Mouse (Mus musculus): ENCODE results near the gene Dnajb8. TPM values are rescaled to one million over a fixed set of nuclear protein-coding genes. Genes with fewer than 3 reads are reported as not detected.

Gene Dnajb8
- polyA plus RNA-seq, 1 experiment from 2014 or later, result not detected

DNA sequence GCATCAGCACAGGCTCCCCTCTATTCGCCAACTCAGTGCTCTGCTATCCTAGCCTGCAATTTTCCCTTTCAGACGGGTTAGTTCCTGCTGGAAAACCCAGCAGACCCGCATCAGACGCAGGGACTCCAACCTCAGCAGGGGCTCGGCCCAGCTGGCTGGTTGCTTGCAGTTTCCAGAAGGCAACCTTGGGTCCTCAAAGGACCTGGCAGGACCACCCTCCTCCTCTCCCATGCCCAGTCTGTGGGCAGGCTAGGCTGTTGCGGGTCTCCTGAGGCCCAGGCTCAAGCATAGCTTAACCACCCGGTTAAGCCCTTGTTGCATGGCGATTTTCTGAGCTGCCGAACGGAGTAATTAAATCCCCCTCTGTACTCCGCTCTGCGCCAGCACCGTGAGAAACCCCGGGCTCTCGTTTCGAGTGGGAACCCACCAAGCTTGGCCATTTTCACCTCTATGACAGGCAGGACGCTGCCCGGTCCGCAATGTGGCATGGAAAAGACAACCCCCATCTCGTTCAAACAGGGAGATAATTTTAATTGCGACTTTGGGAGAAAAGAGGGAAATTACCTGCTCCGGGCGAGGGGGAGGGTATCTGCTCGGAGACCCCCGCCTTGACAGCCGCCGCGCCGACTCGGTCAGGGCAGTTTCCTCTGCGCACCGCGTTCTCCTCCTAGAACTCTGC is 25.9 kb upstream of the Dnajb8 start:
- no peaks in the 10 kb centered on the region for H3K79me2 ChIP-seq (ENCODE audit: inconsistent target)
- no peaks in the 10 kb centered on the region for H3K36me3 ChIP-seq (ENCODE audit: inconsistent target)
- H3K27ac ChIP-seq, result no peak overlapping the region
- WGBS (ENCODE audit: missing documents), result 29% methylated on average over 31 of the region's 33 CpGs
- H3K4me3 ChIP-seq (ENCODE audit: inconsistent target), result no peak overlapping the region

DNA sequence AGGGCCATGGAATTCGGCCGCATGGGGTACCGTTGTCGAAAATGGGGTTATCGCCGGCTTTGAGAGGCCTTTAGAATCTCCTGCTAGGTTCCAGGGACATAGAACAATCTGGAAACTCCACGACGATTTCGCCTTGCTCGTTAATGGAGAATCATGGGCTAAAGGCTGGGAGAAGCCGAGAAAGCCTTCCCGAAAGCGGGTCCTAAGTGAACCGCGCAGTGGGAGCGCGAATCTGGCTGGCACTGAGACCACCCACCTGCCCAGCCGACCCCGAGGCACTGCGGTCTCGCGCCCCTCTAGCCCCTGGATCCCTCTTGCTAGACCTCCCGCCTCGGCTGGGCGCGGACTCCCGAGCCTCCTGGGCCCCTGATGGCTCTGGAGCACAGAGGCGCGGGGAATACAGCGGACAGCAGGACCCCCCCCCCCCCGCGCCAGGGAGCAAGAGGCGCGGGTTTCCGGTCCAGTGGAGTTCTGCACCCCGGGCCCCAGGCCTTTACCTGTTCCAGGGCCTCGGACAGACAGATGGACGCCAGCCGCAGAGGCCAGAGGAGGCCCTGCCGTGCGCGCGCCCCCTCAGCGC is 25.2 kb upstream of the Dnajb8 start:
- 3% methylated on average over 44 of the region's 44 CpGs for WGBS (ENCODE audit: missing documents)

DNA sequence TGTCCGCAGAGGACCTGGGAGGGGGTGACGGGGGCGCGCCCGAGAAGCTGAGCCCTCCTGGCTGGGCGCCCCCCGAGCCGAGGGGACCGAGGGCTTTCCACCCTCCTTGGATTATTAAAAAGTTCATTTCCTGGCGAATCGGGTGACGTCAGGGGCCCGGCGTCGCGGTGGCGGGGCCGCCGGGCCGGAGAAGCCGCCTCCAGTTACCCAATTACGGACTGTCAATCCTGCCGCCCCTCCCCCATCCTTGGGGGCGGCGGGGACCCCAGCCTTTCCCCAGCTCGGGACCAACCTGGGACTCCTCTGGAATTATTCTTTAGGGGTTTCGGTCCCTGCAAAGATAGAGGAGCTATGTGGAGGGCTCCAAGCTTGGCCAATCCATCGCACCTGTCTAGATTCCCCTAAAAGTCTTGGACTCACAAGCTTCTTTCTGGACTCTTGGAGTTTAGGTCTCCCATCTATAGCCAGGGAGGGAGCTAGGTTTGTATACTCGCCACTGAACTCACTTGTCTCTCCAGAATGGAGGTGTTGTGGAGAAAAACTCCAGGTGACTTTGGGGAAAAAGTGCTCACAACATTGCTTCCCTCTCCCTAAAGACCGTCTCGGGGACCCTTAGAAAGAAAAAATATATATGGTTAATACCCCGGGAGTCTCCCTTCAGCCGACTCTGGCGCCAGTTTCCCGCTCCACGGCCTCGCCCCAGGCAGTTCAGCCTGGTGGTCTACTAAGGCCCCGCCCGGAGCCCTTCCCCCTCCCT is 24.6 kb upstream of the Dnajb8 start:
- H3K79me2 ChIP-seq (ENCODE audit: inconsistent target), result no peaks in the 10 kb centered on the region
- 4% methylated on average over 39 of the region's 39 CpGs for WGBS (ENCODE audit: missing documents)
- no peaks in the 10 kb centered on the region for H3K36me3 ChIP-seq (ENCODE audit: inconsistent target)
- H3K27ac ChIP-seq, result no peak overlapping the region
- H3K4me3 ChIP-seq (ENCODE audit: inconsistent target), result no peak overlapping the region

More for the DNA sequence above, 25.2 kb upstream of the Dnajb8 start:
- no peaks in the 10 kb centered on the region for H3K36me3 ChIP-seq (ENCODE audit: inconsistent target)
- H3K27ac ChIP-seq, result no peak overlapping the region
- no peak overlapping the region for H3K4me3 ChIP-seq (ENCODE audit: inconsistent target)
- no peaks in the 10 kb centered on the region for H3K79me2 ChIP-seq (ENCODE audit: inconsistent target)

- under 1% methylated on average over 62 of the region's 62 CpGs for WGBS (ENCODE audit: missing documents)
- peak overlapping the region; percentile 12; the same call in 1 of the 2 replicates for H3K4me3 ChIP-seq (ENCODE audit: inconsistent target)
- no peaks in the 10 kb centered on the region for H3K79me2 ChIP-seq (ENCODE audit: inconsistent target)
- no peaks in the 10 kb centered on the region for H3K36me3 ChIP-seq (ENCODE audit: inconsistent target)
- H3K27ac ChIP-seq, result no peak overlapping the region
These were observed 23.8 kb upstream of the Dnajb8 start for GRCm38 (mm10) chr6:88198070-88198940.

DNA sequence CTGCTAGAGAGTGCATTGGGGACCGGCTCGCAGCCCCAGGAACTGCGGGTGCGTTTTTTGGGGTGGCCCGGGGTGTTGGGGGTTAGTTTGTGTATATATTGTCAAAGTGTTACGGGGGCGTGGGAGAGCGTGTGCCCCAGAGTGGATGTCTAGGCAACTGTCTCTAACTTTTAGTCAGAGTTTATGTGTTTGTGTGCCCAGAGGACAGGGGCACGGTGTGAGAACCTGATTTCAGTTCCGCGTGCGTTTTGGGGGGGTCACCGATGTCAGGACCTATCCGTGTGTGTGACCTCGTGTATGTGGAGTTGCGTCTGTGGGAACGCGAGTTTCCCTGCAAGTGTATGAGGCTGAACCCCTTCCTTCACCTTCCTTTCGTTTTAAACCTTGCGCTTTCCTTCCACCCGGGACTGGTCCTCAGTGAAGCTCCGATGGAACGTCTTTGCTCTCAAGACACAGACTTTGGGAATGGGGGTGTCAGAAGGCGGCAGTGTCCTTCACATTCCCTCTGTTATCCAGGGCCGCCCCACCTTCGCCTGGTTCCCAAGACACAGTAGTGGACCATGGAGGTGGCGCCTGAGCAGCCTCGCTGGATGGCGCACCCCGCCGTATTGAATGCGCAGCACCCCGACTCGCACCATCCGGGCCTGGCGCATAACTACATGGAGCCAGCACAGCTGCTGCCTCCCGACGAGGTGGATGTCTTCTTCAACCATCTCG is 22.9 kb upstream of the Dnajb8 start:
- H3K4me3 ChIP-seq (ENCODE audit: inconsistent target), result peak overlapping the region; percentile 12; the same call in 1 of the 2 replicates

GRCm38 (mm10) chr6:88199718-88200692 is 22.1 kb upstream of the Dnajb8 start:
- no peak overlapping the region for H3K4me3 ChIP-seq (ENCODE audit: inconsistent target)
- no peak overlapping the region for H3K27ac ChIP-seq
- H3K79me2 ChIP-seq (ENCODE audit: inconsistent target), result no peaks in the 10 kb centered on the region
- no peaks in the 10 kb centered on the region for H3K36me3 ChIP-seq (ENCODE audit: inconsistent target)
- WGBS (ENCODE audit: missing documents), result 25% methylated on average over 47 of the region's 50 CpGs

More for the DNA sequence above, 22.9 kb upstream of the Dnajb8 start:
- WGBS (ENCODE audit: missing documents), result under 1% methylated on average over 39 of the region's 39 CpGs
- H3K36me3 ChIP-seq (ENCODE audit: inconsistent target), result no peaks in the 10 kb centered on the region
- no peak overlapping the region for H3K27ac ChIP-seq
- H3K79me2 ChIP-seq (ENCODE audit: inconsistent target), result no peaks in the 10 kb centered on the region

GRCm38 (mm10) chr6:88200693-88201609 is 21.1 kb upstream of the Dnajb8 start:
- 73% methylated on average over 20 of the region's 20 CpGs for WGBS (ENCODE audit: missing documents)
- Histone ChIP-seq H3K4me3 (ENCODE audit: inconsistent target) (no peak overlapping the region), H3K27ac (no peak overlapping the region), H3K36me3 (ENCODE audit: inconsistent target) (no peaks in the 10 kb centered on the region), H3K79me2 (ENCODE audit: inconsistent target) (no peaks in the 10 kb centered on the region)

DNA sequence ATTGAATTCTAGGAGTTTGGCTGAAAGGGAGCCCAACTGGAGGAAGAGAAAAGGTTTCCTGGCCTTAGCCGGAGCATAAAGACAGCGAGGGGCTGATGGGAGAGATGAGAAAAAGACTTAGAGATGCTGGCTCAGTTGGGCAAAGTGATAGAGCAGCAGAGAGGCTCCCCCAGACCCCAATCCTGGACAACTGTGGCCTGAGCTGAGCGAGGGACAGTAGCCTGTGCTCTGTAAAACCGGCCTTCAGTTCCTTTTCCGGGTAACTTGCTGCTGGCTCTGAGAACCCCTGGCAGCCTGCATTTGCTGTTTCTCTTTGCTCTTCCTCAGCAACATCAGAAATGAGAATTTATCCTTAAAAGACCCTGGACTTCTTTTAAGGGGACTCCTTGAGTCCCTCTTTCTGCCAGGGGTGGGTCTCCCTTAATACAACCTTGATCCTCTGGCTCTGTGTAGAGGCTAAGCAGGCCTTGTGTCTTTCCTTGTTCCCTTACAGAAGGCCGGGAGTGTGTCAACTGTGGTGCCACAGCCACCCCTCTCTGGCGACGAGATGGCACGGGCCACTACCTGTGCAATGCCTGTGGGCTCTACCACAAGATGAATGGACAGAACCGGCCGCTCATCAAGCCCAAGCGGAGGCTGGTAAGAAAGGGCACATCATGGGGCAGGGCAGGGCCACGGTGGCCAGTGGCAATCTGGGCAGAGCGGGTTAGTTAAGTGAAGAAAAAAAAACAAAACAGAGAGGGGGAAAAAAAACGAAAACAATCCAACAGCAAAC is 20.0 kb upstream of the Dnajb8 start:
- H3K36me3 ChIP-seq (ENCODE audit: inconsistent target), result no peaks in the 10 kb centered on the region
- H3K4me3 ChIP-seq (ENCODE audit: inconsistent target), result no peak overlapping the region
- WGBS (ENCODE audit: missing documents), result 52% methylated on average over 15 of the region's 15 CpGs
- no peak overlapping the region for H3K27ac ChIP-seq
- H3K79me2 ChIP-seq (ENCODE audit: inconsistent target), result no peaks in the 10 kb centered on the region

- WGBS (ENCODE audit: missing documents), result 5% methylated on average over 24 of the region's 24 CpGs
- Histone ChIP-seq H3K4me3 (ENCODE audit: inconsistent target) (no peak overlapping the region), H3K27ac (no peak overlapping the region), H3K36me3 (ENCODE audit: inconsistent target) (no peaks in the 10 kb centered on the region), H3K79me2 (ENCODE audit: inconsistent target) (no peaks in the 10 kb centered on the region)
These were observed 19.0 kb upstream of the Dnajb8 start for GRCm38 (mm10) chr6:88202921-88203690.

DNA sequence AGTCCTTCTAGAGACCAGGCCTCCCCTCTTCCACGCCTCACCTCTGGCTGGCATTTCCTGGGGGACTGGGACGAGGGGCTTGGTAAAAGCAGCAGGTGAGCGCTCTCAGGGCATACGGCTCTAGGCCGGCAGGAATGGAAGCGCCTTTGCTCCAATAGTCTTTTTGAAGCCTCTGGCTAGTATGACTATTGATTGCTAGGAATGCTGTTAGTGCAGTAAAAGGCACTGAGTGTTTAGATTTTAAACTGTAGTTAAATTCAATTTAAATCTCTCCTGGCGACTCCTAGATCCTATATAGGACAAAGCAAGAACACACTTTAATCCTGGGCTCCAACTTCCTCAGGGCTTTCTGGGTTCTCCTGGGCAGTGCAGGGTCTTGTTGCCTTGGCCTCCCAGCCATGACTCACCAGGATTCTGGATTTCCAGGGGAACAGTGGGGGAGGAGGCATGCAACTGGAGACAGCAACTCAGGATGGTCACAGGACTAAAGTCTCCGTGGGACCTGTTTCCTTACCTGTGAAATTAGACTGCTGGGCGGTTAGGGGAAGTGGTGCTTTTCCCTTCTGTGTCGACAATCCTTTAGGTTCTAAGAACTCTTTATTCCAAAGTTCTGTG is 18.2 kb upstream of the Dnajb8 start:
- Histone ChIP-seq H3K4me3 (ENCODE audit: inconsistent target) (no peak overlapping the region), H3K27ac (no peak overlapping the region)
- 69% methylated on average over 10 of the region's 10 CpGs for WGBS (ENCODE audit: missing documents)

More for the DNA sequence above, 18.2 kb upstream of the Dnajb8 start:
- no peaks in the 10 kb centered on the region for H3K79me2 ChIP-seq (ENCODE audit: inconsistent target)
- no peaks in the 10 kb centered on the region for H3K36me3 ChIP-seq (ENCODE audit: inconsistent target)
